ENCODE assay signal across 8 mouse cellular contexts in genomic region chr10:8866062-8866642, GRCm38 (mm10). TPM values are rescaled to one million over a fixed set of nuclear protein-coding genes. Genes with fewer than 3 reads are reported as not detected.
DNase-seq lines count a peak whose midpoint lies in the region; ATAC-seq lines count a peak whose summit lies in the region.

No protein-coding gene starts in this region.

- DNase-seq in hindbrain, embryonic 11.5 days (ENCODE audit: low spot score), result no peak
- peak; percentile 55 to 74 for DNase-seq in kidney, postnatal 4 days
- DNase-seq in skeletal muscle tissue, adult 2 months (ENCODE audit: low read depth, low spot score), result peak; percentile 76
- no peak for DNase-seq in cerebellum, postnatal 10 days
- no peak for DNase-seq in thymus, adult 18-20 months
- DNase-seq in Muller cell, postnatal 12 days (ENCODE audit: inconsistent ontology term), result no peak

- H3K27ac ChIP-seq in hindbrain, embryonic 13.5 days, result no peak overlapping the region
- H3K27ac ChIP-seq in hindbrain, embryonic 11.5 days (ENCODE audit: low read depth, low read length), result no peak overlapping the region
- H3K27ac ChIP-seq in heart, embryonic 15.5 days, result peak overlapping the region; percentile 66

- no peak overlapping the region for H3K9ac ChIP-seq in hindbrain, embryonic 13.5 days
- H3K9ac ChIP-seq in hindbrain, embryonic 11.5 days (ENCODE audit: low read depth, low read length), result no peak overlapping the region
- H3K9ac ChIP-seq in heart, embryonic 15.5 days, result no peak overlapping the region

- no peak overlapping the region for H3K4me2 ChIP-seq in hindbrain, embryonic 13.5 days
- no peak overlapping the region for H3K4me2 ChIP-seq in hindbrain, embryonic 11.5 days (replicated peaks; ENCODE audit: low read depth, low read length)
- no peak overlapping the region for H3K4me2 ChIP-seq in heart, embryonic 15.5 days

- no peaks in the 10 kb centered on the region for H3K9me3 ChIP-seq in hindbrain, embryonic 13.5 days
- no peaks in the 10 kb centered on the region for H3K9me3 ChIP-seq in hindbrain, embryonic 11.5 days (ENCODE audit: control insufficient read depth, low read length)
- H3K9me3 ChIP-seq in heart, embryonic 15.5 days (replicated peaks), result no peaks in the 10 kb centered on the region

- H3K36me3 ChIP-seq in hindbrain, embryonic 13.5 days, result no peaks in the 10 kb centered on the region
- no peaks in the 10 kb centered on the region for H3K36me3 ChIP-seq in hindbrain, embryonic 11.5 days (ENCODE audit: control insufficient read depth, insufficient read depth, low read length)
- H3K36me3 ChIP-seq in heart, embryonic 15.5 days, result no peaks in the 10 kb centered on the region

- no peaks in the 10 kb centered on the region for H3K27me3 ChIP-seq in hindbrain, embryonic 13.5 days
- H3K27me3 ChIP-seq in hindbrain, embryonic 11.5 days (ENCODE audit: control insufficient read depth, insufficient read depth, low read length), result no peaks in the 10 kb centered on the region
- no peaks in the 10 kb centered on the region for H3K27me3 ChIP-seq in heart, embryonic 15.5 days

- H3K4me3 ChIP-seq in hindbrain, embryonic 13.5 days, result no peak overlapping the region
- H3K4me3 ChIP-seq in hindbrain, embryonic 11.5 days (ENCODE audit: low read depth, low read length), result no peak overlapping the region
- no peak overlapping the region for H3K4me3 ChIP-seq in heart, embryonic 15.5 days

- no peaks in the 10 kb centered on the region for H3K4me1 ChIP-seq in hindbrain, embryonic 13.5 days (replicated peaks)
- H3K4me1 ChIP-seq in hindbrain, embryonic 11.5 days (replicated peaks; ENCODE audit: control insufficient read depth, insufficient read depth, low read length), result no peaks in the 10 kb centered on the region
- 0 out of 2 replicates have a peak, but pooled peaks cover 3% of the 10 kb centered on the region for H3K4me1 ChIP-seq in heart, embryonic 15.5 days (replicated peaks)

- 83% methylated on average over 4 of the region's 4 CpGs for WGBS in hindbrain, embryonic 13.5 days
- WGBS in hindbrain, embryonic 11.5 days, result 68% methylated on average over 4 of the region's 4 CpGs
- WGBS in heart, embryonic 15.5 days, result 61% methylated on average over 4 of the region's 4 CpGs

- ATAC-seq in hindbrain, embryonic 13.5 days (ENCODE audit: low FRiP score), result peak; percentile 21; the same call in 1 of the 2 replicates
- ATAC-seq in hindbrain, embryonic 11.5 days (ENCODE audit: low FRiP score), result no peak; the same call in 1 of the 2 replicates
- ATAC-seq in heart, embryonic 15.5 days (replicated peaks; ENCODE audit: insufficient number of reproducible peaks, insufficient read depth, low FRiP score, low read depth), result peak; percentile 83

RNA-seq across cellular contexts. Expression of gene Sash1, which starts 19.7 kb away (rescaled TPM):
- 4.3 and 4.4 TPM in 2 replicates for polyA plus RNA-seq in hindbrain, embryonic 13.5 days (2015; fragmentation: Nextera tagmentation; extraction: Ambion mirVana)
- polyA plus RNA-seq in hindbrain, embryonic 11.5 days (2014; fragmentation: Nextera tagmentation; extraction: Ambion mirVana), result 5.2 and 6.5 TPM in 2 replicates
- 3.2 and 4.6 TPM in 2 replicates for polyA plus RNA-seq in heart, embryonic 15.5 days (2015; fragmentation: Nextera tagmentation; extraction: Ambion mirVana)

Comparison
In these comparisons a context has a peak if more than half of its experiments do, and no peak if none do; other contexts are left out.
1. DNase-seq: peak in kidney, postnatal 4 days (2 of 2) and skeletal muscle tissue, adult 2 months (single experiment); none in hindbrain, embryonic 11.5 days (single experiment), cerebellum, postnatal 10 days (0 of 2), thymus, adult 18-20 months (0 of 2) and Muller cell, postnatal 12 days (single experiment).